Mouse (Mus musculus) stomach, embryonic 16.5 days (tissue): ENCODE measurements around the gene Psap. TPM values are rescaled to one million over a fixed set of nuclear protein-coding genes. Genes with fewer than 3 reads are reported as not detected.

Experiments
- ATAC-seq: fragments of 200-750 bp; cut with Nextera tagmentation; 2 replicates; pipeline ENCODE4 v1.8.0; 2017; ENCODE audit warnings: moderate number of reproducible peaks, moderate TSS enrichment; ENCODE audit not compliant: insufficient read depth, low FRiP score
- H3K27ac ChIP-seq: fragments of 300-500 bp; sonication (generic); 2 replicates; pipeline ENCODE4 v1.5.1; 2014; ENCODE audit warnings: low read length
- H3K27me3 ChIP-seq: fragments of 300-500 bp; sonication (generic); 2 replicates; pipeline ENCODE4 v1.6.1; 2014; ENCODE audit warnings: low read length, control low read depth, mixed read lengths; ENCODE audit not compliant: control insufficient read depth, insufficient read depth
- H3K36me3 ChIP-seq: fragments of 300-500 bp; sonication (generic); 2 replicates; pipeline ENCODE4 v1.6.1; 2014; ENCODE audit warnings: low read length; ENCODE audit not compliant: control insufficient read depth, insufficient read depth
- H3K4me1 ChIP-seq: fragments of 300-500 bp; sonication (generic); 2 replicates; pipeline ENCODE4 v1.6.1; 2014; ENCODE audit warnings: low read length, control low read depth, mixed read lengths; ENCODE audit not compliant: control insufficient read depth, insufficient read depth
- H3K4me2 ChIP-seq: fragments of 300-500 bp; sonication (generic); 2 replicates; pipeline ENCODE4 v1.6.1; 2014; ENCODE audit warnings: low read depth, low read length, mixed read lengths
- H3K4me3 ChIP-seq: fragments of 300-500 bp; sonication (generic); replicated peaks from 2 replicates; pipeline ENCODE4 v1.5.1; 2014; ENCODE audit warnings: mild to moderate bottlenecking, low read length
- H3K9ac ChIP-seq: fragments of 300-500 bp; sonication (generic); 2 replicates; pipeline ENCODE4 v1.6.1; 2014; ENCODE audit warnings: low read length
- H3K9me3 ChIP-seq: fragments of 300-500 bp; sonication (generic); replicated peaks from 2 replicates; pipeline ENCODE4 v1.6.1; 2016; ENCODE audit warnings: low read length, control low read depth; ENCODE audit not compliant: control insufficient read depth
- WGBS: fragments of 180-500 bp; shearing (Covaris S2); extraction: QIAGEN DNeasy Blood & Tissue Kit; methylation state at CpG from one replicate; pipeline ENCODE4 v1.1.7; 2014; 5-methylcytosine and 5-hydroxymethylcytosine counted together
- polyA plus RNA-seq: library from polyadenylated mRNA; unstranded; fragments of >200 nt; fragmentation: Nextera tagmentation; extraction: Ambion mirVana; gene quantifications from 2 replicates; pipeline ENCODE4 v1.2.1, GENCODE M21; 2015

Psap gene
- polyA plus RNA-seq, 1 experiment from 2014 or later = 194 TPM

DNA sequence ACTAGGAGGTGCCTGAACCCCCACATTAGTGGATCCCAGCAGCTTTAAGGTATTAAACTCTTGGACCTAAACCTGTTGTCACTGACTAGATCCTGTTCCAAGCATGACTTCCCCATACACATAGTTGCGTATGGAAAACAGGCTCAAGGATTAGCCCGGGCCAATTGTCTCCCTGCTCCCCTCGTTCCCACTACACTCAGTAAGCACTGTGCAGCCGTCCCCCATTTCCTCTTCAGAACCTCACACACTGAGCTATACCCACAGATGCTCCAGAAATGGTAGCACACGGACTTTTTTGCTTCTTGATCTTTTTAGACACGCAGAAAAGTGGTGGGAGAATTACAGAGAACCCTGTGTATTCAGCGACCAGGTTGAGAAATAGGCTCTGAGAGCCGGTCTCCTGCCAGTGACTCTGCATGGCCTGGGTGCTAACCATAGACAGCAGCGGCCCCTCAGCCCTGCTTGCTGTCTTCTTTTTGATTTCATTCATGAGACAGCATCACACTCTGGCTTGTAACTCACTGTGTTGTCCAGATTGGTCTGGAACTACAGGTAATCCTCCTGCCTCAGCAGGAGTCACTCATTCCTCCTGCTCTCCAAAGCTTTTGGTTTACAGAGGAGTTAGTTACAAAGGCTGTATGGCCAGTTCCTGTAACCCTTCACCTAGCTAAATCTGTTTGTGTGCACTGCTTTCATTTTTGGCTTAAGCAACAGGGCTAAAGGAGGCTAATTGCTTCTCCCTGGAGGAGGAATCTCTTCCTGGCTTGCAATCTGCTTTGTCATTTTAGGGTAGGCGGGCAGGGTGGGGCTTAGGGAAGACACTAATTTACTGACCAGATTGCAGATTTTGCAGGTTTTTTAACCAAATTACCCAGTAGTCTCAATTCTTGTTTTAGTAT is 4.9 kb downstream of the Psap start:
- peak overlapping the region; percentile 2; the same call in 1 of the 2 replicates for H3K9ac ChIP-seq
- ATAC-seq = no peak
- no peaks in the 10 kb centered on the region for H3K9me3 ChIP-seq
- H3K27me3 ChIP-seq = no peaks in the 10 kb centered on the region
- no peak overlapping the region for H3K4me3 ChIP-seq
- H3K36me3 ChIP-seq = no peaks in the 10 kb centered on the region
- H3K27ac ChIP-seq = peak overlapping the region; percentile 57
- WGBS = 75% methylated on average over 10 of the region's 10 CpGs
- peaks cover 73% of the 10 kb centered on the region for H3K4me1 ChIP-seq
- H3K4me2 ChIP-seq = 0 out of 2 replicates have a peak overlapping the region, but pooled peaks have one; percentile 17

DNA sequence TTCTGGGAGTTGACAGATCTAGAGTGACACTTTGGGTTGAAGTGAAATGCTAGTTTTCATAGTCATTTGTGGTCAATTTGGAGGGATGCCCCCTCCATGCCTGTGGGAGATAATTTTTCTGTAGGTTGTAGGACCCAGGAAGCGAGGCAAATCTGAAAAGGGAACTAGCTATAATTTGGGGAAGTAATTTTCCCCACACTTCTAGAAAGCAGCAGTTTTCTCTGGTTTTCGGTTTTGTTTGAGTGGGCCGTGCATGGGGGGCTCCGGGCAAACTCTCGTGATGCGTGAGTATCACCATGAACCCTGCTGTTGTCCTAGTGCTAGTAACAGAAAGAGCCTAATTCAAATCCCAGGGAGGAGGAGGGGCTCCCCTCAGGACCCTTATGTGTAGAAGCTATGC is 6.8 kb downstream of the Psap start:
- H3K9me3 ChIP-seq = no peaks in the 10 kb centered on the region
- ATAC-seq = no peak
- 0 out of 2 replicates have a peak overlapping the region, but pooled peaks have one; percentile 2 for H3K9ac ChIP-seq
- H3K27me3 ChIP-seq = no peaks in the 10 kb centered on the region
- peak overlapping the region; percentile 60; the same call in 1 of the 2 replicates for H3K27ac ChIP-seq
- H3K4me1 ChIP-seq = peaks cover 70% of the 10 kb centered on the region
- H3K4me3 ChIP-seq = no peak overlapping the region
- 84% methylated on average over 6 of the region's 6 CpGs for WGBS
- H3K36me3 ChIP-seq = no peaks in the 10 kb centered on the region
- H3K4me2 ChIP-seq = no peak overlapping the region

DNA sequence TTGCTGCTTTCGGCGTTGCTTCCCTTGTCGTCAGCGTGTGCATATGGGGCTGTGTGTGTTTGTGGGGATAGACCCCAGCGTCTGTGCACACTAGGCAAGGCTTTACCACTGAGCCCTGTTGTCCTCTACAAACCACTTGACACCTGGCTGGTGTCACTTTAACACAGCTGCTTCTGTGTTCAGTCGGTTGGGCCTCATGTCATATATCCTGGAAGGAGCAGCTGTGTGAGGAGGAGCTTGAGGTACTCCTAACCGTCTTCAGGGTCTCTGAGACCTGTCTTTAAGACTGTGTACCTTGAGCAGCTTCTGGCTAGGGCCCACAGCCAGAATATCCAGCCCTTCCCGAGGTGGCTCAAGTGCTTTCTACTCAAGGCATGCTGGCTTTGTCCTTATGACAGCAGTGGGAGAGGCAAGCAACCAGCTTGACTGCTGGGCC is 7.3 kb downstream of the Psap start:
- Histone ChIP-seq H3K4me1 (peaks cover 68% of the 10 kb centered on the region), H3K4me2 (peak overlapping the region; percentile 11; the same call in 1 of the 2 replicates), H3K27me3 (no peaks in the 10 kb centered on the region), H3K9me3 (no peaks in the 10 kb centered on the region), H3K27ac (peak overlapping the region; percentile 60), H3K4me3 (no peak overlapping the region), H3K9ac (0 out of 2 replicates have a peak overlapping the region, but pooled peaks have one; percentile 2), H3K36me3 (no peaks in the 10 kb centered on the region)
- ATAC-seq = no peak
- 46% methylated on average over 8 of the region's 8 CpGs for WGBS

DNA sequence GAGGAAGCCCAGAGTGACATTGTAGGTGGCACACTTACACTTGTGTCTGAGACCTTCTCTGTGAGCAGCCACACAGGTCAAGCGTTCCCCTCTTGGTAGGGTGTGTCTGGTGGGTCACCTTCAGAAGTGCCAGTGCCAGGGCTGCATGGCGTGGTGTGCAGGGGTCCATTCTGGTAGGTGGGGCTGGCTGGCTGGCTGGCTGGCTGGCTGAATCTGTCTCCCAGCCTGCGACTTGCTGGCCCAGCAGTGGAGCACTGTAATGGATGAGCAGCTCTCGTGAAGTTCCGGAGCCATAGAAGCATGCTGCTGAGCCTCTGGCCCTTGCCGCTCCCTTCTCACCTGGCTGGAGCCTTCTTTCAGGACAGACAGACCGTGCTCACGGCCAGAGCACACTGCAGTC is 7.8 kb downstream of the Psap start:
- no peak for ATAC-seq
- H3K4me3 ChIP-seq = no peak overlapping the region
- H3K36me3 ChIP-seq = no peaks in the 10 kb centered on the region
- peaks cover 69% of the 10 kb centered on the region for H3K4me1 ChIP-seq
- H3K9ac ChIP-seq = 0 out of 2 replicates have a peak overlapping the region, but pooled peaks have one; percentile 1
- H3K4me2 ChIP-seq = peak overlapping the region; percentile 11; the same call in 1 of the 2 replicates
- WGBS = 60% methylated on average over 8 of the region's 8 CpGs
- H3K27ac ChIP-seq = peak overlapping the region; percentile 60
- H3K9me3 ChIP-seq = no peaks in the 10 kb centered on the region
- H3K27me3 ChIP-seq = no peaks in the 10 kb centered on the region

DNA sequence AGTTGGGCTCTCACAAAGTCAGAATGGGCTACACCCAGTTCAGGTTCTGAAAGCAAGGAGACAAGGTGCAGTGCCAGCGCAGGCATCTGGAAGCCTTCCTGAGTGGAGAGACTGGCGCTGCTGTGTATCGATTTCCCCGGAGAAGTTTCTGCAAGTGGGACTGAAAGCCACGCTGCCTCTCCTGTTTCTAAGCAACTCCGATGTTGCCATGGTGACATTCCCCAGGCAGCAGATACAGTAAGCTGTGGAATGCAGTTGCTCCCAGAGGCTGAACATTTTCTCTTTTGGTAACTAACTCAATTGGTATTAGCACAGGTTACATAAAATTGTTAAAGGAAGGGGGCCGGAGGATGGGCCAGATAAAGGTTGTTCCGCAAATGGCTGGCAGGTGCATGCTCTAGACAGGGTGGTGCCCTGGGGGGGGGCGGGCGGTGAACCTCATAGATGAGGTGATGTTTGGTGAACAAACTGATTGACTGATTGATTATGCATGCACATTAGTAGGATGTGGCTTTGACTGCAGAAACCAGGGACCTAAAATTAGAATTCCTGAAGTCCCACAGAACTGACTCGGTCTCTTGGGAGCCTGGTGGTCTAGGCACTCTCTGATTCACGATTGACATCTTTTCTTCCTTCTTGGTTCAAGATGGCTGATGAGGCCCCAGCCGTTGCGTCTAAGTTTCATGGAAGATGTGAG is 8.4 kb downstream of the Psap start:
- H3K4me2 ChIP-seq = 0 out of 2 replicates have a peak overlapping the region, but pooled peaks have one; percentile 11
- peak overlapping the region; percentile 34; the same call in 1 of the 2 replicates for H3K27ac ChIP-seq
- WGBS = 52% methylated on average over 14 of the region's 14 CpGs

DNA sequence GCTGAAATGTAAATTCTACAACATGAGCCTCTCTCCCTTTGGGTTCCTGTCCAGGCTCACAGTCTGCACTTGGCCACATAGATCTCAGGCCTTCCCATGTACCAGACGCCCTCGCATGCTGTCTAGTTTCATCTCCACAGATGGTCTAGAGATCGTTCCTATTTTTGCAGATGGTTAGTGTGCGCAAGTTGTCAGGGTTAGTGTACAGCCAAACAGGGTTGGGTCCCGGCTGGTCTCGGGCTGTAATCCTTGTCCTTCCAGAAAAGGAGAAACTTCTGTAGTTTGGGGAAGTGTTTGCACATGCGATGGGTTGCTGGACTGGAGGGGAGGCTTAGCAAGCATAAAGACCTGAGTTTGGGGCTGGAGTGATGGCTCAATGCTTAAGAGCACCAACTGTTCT is 9.1 kb downstream of the Psap start:
- Histone ChIP-seq H3K27ac (no peak overlapping the region), H3K4me1 (peaks cover 66% of the 10 kb centered on the region), H3K9ac (no peak overlapping the region), H3K27me3 (no peaks in the 10 kb centered on the region), H3K4me3 (no peak overlapping the region), H3K4me2 (no peak overlapping the region), H3K9me3 (no peaks in the 10 kb centered on the region), H3K36me3 (no peaks in the 10 kb centered on the region)
- WGBS = 83% methylated on average over 7 of the region's 7 CpGs
- no peak for ATAC-seq

More for the DNA sequence above, 8.4 kb downstream of the Psap start:
- no peaks in the 10 kb centered on the region for H3K9me3 ChIP-seq
- no peak overlapping the region for H3K4me3 ChIP-seq
- no peak for ATAC-seq
- 0 out of 2 replicates have a peak overlapping the region, but pooled peaks have one; percentile 1 for H3K9ac ChIP-seq
- H3K36me3 ChIP-seq = no peaks in the 10 kb centered on the region
- no peaks in the 10 kb centered on the region for H3K27me3 ChIP-seq
- peaks cover 69% of the 10 kb centered on the region for H3K4me1 ChIP-seq

DNA sequence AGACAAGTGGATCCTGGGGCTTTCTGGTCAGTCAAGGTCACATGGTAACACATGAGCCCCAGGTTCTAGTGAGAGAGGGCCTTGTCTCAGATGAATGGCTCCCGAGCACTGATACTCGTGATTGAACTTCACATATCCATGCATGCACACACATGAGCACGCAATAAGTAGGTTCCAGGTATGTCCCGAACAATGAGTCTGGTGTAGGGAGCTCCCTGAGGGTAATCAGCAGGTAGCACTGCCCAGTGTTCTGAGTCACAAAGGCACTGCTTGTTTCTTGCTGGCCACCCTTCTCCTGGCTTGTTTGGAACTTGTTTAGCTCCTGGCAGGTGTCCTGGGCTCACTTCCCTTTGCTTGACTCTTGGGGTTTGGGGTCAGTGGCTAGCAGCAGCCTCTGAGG is 9.7 kb downstream of the Psap start:
- Histone ChIP-seq H3K9ac (no peak overlapping the region), H3K4me2 (no peak overlapping the region), H3K4me3 (no peak overlapping the region), H3K4me1 (peaks cover 61% of the 10 kb centered on the region), H3K36me3 (no peaks in the 10 kb centered on the region), H3K27me3 (no peaks in the 10 kb centered on the region), H3K9me3 (no peaks in the 10 kb centered on the region), H3K27ac (no peak overlapping the region)
- ATAC-seq = no peak
- WGBS = 91% methylated on average over 4 of the region's 4 CpGs

DNA sequence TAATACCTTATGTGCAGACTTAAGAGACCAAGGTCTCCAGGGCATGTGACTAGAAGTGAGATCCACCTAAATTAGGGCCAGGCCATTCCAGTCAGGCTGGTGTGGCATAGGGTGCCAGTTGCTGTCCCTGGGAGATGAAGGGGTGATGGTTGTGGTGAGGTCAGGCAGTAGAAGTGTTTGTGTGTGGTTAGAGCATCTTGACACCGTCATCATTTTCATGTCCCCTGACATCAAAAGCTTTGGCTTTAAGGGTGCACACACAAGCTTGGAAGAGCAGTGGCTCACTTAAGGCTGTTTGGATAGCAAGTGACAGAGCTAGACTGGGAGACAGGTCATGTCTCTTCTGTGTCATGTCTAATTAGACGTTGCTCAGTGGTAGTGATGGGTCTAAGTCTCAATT is 10.3 kb downstream of the Psap start:
- H3K4me1 ChIP-seq = peaks cover 55% of the 10 kb centered on the region
- H3K27me3 ChIP-seq = no peaks in the 10 kb centered on the region
- H3K27ac ChIP-seq = no peak overlapping the region
- WGBS = 69% methylated on average over 2 of the region's 2 CpGs
- ATAC-seq = no peak
- H3K9ac ChIP-seq = no peak overlapping the region
- no peak overlapping the region for H3K4me2 ChIP-seq
- 0 out of 2 replicates have a peak, but pooled peaks cover 5% of the 10 kb centered on the region for H3K36me3 ChIP-seq
- no peaks in the 10 kb centered on the region for H3K9me3 ChIP-seq
- no peak overlapping the region for H3K4me3 ChIP-seq
